8 mouse cellular contexts compared by ENCODE assay signal in genomic region chr4:134449595-134450391, GRCm38 (mm10). TPM values are rescaled to one million over a fixed set of nuclear protein-coding genes. Genes with fewer than 3 reads are reported as not detected.
DNase-seq lines count a peak whose midpoint lies in the region; ATAC-seq and TF ChIP-seq lines count a peak whose summit lies in the region.

No protein-coding gene starts in this region.

- no peak for TF ChIP-seq CTCF in brain, embryonic 14.5 days (IDR thresholded peaks at IDR 0.05; ENCODE audit: borderline replicate concordance, extremely low read depth, insufficient read depth, insufficient read length)

- H3K4me1 ChIP-seq in forebrain, embryonic 16.5 days (replicated peaks; ENCODE audit: control insufficient read depth, insufficient read depth, low read length) = peaks cover 43% of the 10 kb centered on the region
- H3K4me1 ChIP-seq in midbrain, embryonic 12.5 days = peaks cover 48% of the 10 kb centered on the region
- H3K4me1 ChIP-seq in heart, embryonic 12.5 days (replicated peaks) = peaks cover 45% of the 10 kb centered on the region

- H3K9me3 ChIP-seq in forebrain, embryonic 16.5 days (ENCODE audit: control insufficient read depth, low read length) = no peaks in the 10 kb centered on the region
- no peaks in the 10 kb centered on the region for H3K9me3 ChIP-seq in midbrain, embryonic 12.5 days
- H3K9me3 ChIP-seq in heart, embryonic 12.5 days (replicated peaks) = no peaks in the 10 kb centered on the region

- ATAC-seq in frontal cortex, adult (ENCODE audit: low TSS enrichment) = peak; percentile 35; the same call in 1 of the 2 replicates
- peak; percentile 62 for ATAC-seq in forebrain, embryonic 16.5 days
- ATAC-seq in midbrain, embryonic 12.5 days (ENCODE audit: low FRiP score, low read depth) = peak; percentile 76
- no peak for ATAC-seq in heart, embryonic 12.5 days (ENCODE audit: insufficient number of reproducible peaks, low FRiP score)
- no peak for ATAC-seq in erythroblast, adult 5-6 weeks (replicated peaks; ENCODE audit: low FRiP score, poor library complexity, severe bottlenecking)

- peak overlapping the region; percentile 28 for H3K4me2 ChIP-seq in forebrain, embryonic 16.5 days (ENCODE audit: low read length)
- peak overlapping the region; percentile 26 for H3K4me2 ChIP-seq in midbrain, embryonic 12.5 days (replicated peaks)
- H3K4me2 ChIP-seq in heart, embryonic 12.5 days = no peak overlapping the region

- WGBS in forebrain, embryonic 16.5 days = 10% methylated on average over 13 of the region's 13 CpGs
- 9% methylated on average over 10 of the region's 13 CpGs for WGBS in midbrain, embryonic 12.5 days
- 33% methylated on average over 13 of the region's 13 CpGs for WGBS in heart, embryonic 12.5 days

- peak overlapping the region; percentile 23 for H3K9ac ChIP-seq in forebrain, embryonic 16.5 days (replicated peaks; ENCODE audit: low read depth, low read length)
- H3K9ac ChIP-seq in midbrain, embryonic 12.5 days (replicated peaks) = no peak overlapping the region; the same call in 1 of the 2 replicates
- H3K9ac ChIP-seq in heart, embryonic 12.5 days = no peak overlapping the region

- peak overlapping the region; percentile 82 for H3K27ac ChIP-seq in forebrain, embryonic 16.5 days (ENCODE audit: low read length)
- H3K27ac ChIP-seq in midbrain, embryonic 12.5 days (replicated peaks) = peak overlapping the region; percentile 94
- H3K27ac ChIP-seq in heart, embryonic 12.5 days (ENCODE audit: poor library complexity, severe bottlenecking) = no peak overlapping the region

- no peak for TF ChIP-seq POLR2A in brain, embryonic 14.5 days (IDR thresholded peaks at IDR 0.05; ENCODE audit: borderline replicate concordance, extremely low read depth, insufficient read depth, insufficient read length, poor library complexity, severe bottlenecking)

- DNase-seq in frontal cortex, adult 2 months (ENCODE audit: extremely low spot score in 1 of 2, low spot score in 1 of 2) = no peak
- peak; percentile 92 for DNase-seq in brain, embryonic 14.5 days (ENCODE audit: low read depth)
- DNase-seq in layer of hippocampus, adult 11-12 months (ENCODE audit: low spot score) = no peak

- H3K27me3 ChIP-seq in forebrain, embryonic 16.5 days (replicated peaks; ENCODE audit: control insufficient read depth, insufficient read depth, low read length) = no peaks in the 10 kb centered on the region
- peaks cover 12% of the 10 kb centered on the region for H3K27me3 ChIP-seq in midbrain, embryonic 12.5 days
- H3K27me3 ChIP-seq in heart, embryonic 12.5 days (replicated peaks) = peaks cover 47% of the 10 kb centered on the region

- H3K4me3 ChIP-seq in forebrain, embryonic 16.5 days (replicated peaks; ENCODE audit: low read length) = no peak overlapping the region
- no peak overlapping the region for H3K4me3 ChIP-seq in midbrain, embryonic 12.5 days
- H3K4me3 ChIP-seq in heart, embryonic 12.5 days = no peak overlapping the region

- H3K36me3 ChIP-seq in forebrain, embryonic 16.5 days (ENCODE audit: control insufficient read depth, insufficient read depth) = no peaks in the 10 kb centered on the region
- no peaks in the 10 kb centered on the region for H3K36me3 ChIP-seq in midbrain, embryonic 12.5 days
- no peaks in the 10 kb centered on the region for H3K36me3 ChIP-seq in heart, embryonic 12.5 days

RNA-seq across cellular contexts. Expression of gene Stmn1, which starts 18.3 kb away (rescaled TPM):
- 976 and 1,019 TPM in 2 replicates for polyA plus RNA-seq in frontal cortex, adult 2 months (2012; rRNA removed)
- polyA plus RNA-seq in brain, embryonic 14.5 days (2012; rRNA removed) = 1,070 and 2,202 TPM in 2 replicates
- polyA plus RNA-seq in forebrain, embryonic 16.5 days (2015; fragmentation: Nextera tagmentation; extraction: Ambion mirVana) = 7,901 and 8,250 TPM in 2 replicates
- 4,918 and 5,057 TPM in 2 replicates for polyA plus RNA-seq in midbrain, embryonic 12.5 days (2016; fragmentation: Nextera tagmentation; extraction: Ambion mirVana)
- polyA plus RNA-seq in heart, embryonic 12.5 days (2016; fragmentation: Nextera tagmentation; extraction: Ambion mirVana) = 924 and 950 TPM in 2 replicates
- total RNA-seq in erythroblast, adult 5-6 weeks (2015; ENCODE audit: low replicate concordance) = 207 and 212 TPM in 2 replicates
- total RNA-seq in erythroblast, adult 5-6 weeks (2017; ENCODE audit: low replicate concordance) = 201 and 236 TPM in 2 replicates

RNA-seq across cellular contexts. Expression of gene Paqr7, which starts 46.7 kb away (rescaled TPM):
- 60.0 and 65.6 TPM in 2 replicates for polyA plus RNA-seq in frontal cortex, adult 2 months (2012; rRNA removed)
- polyA plus RNA-seq in brain, embryonic 14.5 days (2012; rRNA removed) = 19.6 and 21.3 TPM in 2 replicates
- 14.4 and 14.7 TPM in 2 replicates for polyA plus RNA-seq in forebrain, embryonic 16.5 days (2015; fragmentation: Nextera tagmentation; extraction: Ambion mirVana)
- 4.8 and 6.4 TPM in 2 replicates for polyA plus RNA-seq in midbrain, embryonic 12.5 days (2016; fragmentation: Nextera tagmentation; extraction: Ambion mirVana)
- 12.3 and 12.9 TPM in 2 replicates for polyA plus RNA-seq in heart, embryonic 12.5 days (2016; fragmentation: Nextera tagmentation; extraction: Ambion mirVana)
- total RNA-seq in erythroblast, adult 5-6 weeks (2015; ENCODE audit: low replicate concordance) = 1.7 and 4.4 TPM in 2 replicates
- 2.1 and 7.8 TPM in 2 replicates for total RNA-seq in erythroblast, adult 5-6 weeks (2017; ENCODE audit: low replicate concordance)

RNA-seq across cellular contexts. Expression of gene Pafah2, which starts 53.7 kb away (rescaled TPM):
- 11.4 and 12.4 TPM in 2 replicates for polyA plus RNA-seq in frontal cortex, adult 2 months (2012; rRNA removed)
- 14.0 and 14.6 TPM in 2 replicates for polyA plus RNA-seq in brain, embryonic 14.5 days (2012; rRNA removed)
- polyA plus RNA-seq in forebrain, embryonic 16.5 days (2015; fragmentation: Nextera tagmentation; extraction: Ambion mirVana) = 8.1 and 9.3 TPM in 2 replicates
- 7.2 and 9.2 TPM in 2 replicates for polyA plus RNA-seq in midbrain, embryonic 12.5 days (2016; fragmentation: Nextera tagmentation; extraction: Ambion mirVana)
- 10.1 and 10.7 TPM in 2 replicates for polyA plus RNA-seq in heart, embryonic 12.5 days (2016; fragmentation: Nextera tagmentation; extraction: Ambion mirVana)
- 3.1 and 3.3 TPM in 2 replicates for total RNA-seq in erythroblast, adult 5-6 weeks (2015; ENCODE audit: low replicate concordance)
- 1.5 and 3.9 TPM in 2 replicates for total RNA-seq in erythroblast, adult 5-6 weeks (2017; ENCODE audit: low replicate concordance)

Comparison
In these comparisons a context has a peak if more than half of its experiments do, and no peak if none do; other contexts are left out.
1. ATAC-seq: peak in frontal cortex, adult (single experiment), forebrain, embryonic 16.5 days (single experiment) and midbrain, embryonic 12.5 days (single experiment); none in heart, embryonic 12.5 days (single experiment) and erythroblast, adult 5-6 weeks (single experiment).